Mouse (Mus musculus): ENCODE data around the gene 2310061I04Rik.

- TF ChIP-seq CTCF (IDR thresholded peaks at IDR 0.05; ENCODE audit: low read depth, low read length) (no peak), TAL1 (conservative IDR thresholded peaks at IDR 0.05; ENCODE audit: low read depth, low read length) (no peak), GATA1 (IDR thresholded peaks at IDR 0.05; ENCODE audit: borderline replicate concordance, low read length) (no peak), POLR2AphosphoS5 (IDR thresholded peaks at IDR 0.05; ENCODE audit: insufficient replicate concordance, low read depth, low read length) (peak; percentile 39; the same call in 1 of the 2 replicates), GATA2 (IDR thresholded peaks at IDR 0.05; ENCODE audit: borderline replicate concordance, low read depth, low read length) (no peak)
Observed at GRCm38 (mm10) chr17:35918276-35919059, 21.2 kb upstream of the 2310061I04Rik start.

All from G1E (cell line).